Mouse (Mus musculus): Measurements from ENCODE around the gene 1110017D15Rik.
"Not testable (repeated sequence)": the region's sequence is repeated elsewhere in the genome, so short reads cannot be mapped to it uniquely, and the experiment has no call there.

1110017D15Rik gene

GRCm38 (mm10) chr4:41480254-41480653 lies 36.9 kb downstream of the 1110017D15Rik start:
- DNase-seq (ENCODE audit: low read depth, low spot score): peak; percentile 85

GRCm38 (mm10) chr4:41479456-41479804 lies 37.7 kb downstream of the 1110017D15Rik start:
- peak; percentile 62 for DNase-seq (ENCODE audit: low read depth, low spot score)

DNA sequence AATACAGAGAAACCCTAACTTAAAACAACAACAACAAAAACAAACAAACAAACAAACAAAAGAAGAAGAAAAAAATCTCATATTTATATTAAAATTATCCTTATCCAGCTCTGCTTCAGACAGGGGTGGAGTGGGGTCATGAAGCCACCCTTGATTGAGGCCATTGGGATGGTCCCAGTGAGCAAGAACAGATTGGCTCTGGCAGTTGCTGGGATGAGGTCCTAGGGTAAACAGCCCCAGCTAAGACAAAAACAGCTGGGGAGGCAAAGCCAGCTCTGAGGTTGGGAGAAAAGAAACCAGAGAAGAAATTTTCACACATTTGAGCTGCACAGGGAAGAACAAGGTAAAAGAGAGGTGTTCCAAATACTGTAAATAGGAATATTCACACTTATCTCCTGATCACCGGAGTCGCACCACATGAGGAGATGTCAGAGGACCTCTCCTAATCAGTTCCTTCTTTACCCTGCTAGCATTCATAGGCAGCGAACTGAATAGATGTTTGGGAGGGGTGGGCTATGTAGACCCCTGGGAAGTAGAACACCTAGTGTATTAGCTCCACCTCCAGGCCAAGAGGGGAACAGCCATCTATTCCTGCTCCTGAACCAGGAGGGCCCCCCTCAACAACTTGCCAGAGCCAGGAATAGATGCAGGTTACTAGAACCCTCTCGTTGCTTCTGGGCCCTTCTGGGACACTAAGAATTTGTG lies 38.2 kb downstream of the 1110017D15Rik start:
- DNase-seq (ENCODE audit: low read depth, low spot score): no peak

GRCm38 (mm10) chr4:41477648-41478160 lies 39.4 kb downstream of the 1110017D15Rik start:
- DNase-seq (ENCODE audit: low read depth, low spot score): peak; percentile 75

DNA sequence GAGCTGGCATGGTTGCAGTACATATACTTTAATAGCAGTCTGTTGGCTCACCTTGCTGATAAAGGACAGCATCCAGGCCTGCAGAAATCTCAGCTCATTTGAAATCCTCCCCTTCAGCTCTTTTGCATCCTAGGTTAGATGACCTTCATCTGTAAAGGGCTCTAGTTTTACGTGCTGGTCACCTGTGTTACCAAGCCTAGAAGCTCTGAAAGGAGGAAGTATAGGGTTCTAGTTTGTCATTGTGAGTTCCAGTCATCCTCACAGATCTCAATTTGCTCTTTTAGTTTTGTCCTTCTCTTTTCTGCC lies 45.8 kb downstream of the 1110017D15Rik start:
- no peak for DNase-seq (ENCODE audit: low read depth, low spot score)

DNA sequence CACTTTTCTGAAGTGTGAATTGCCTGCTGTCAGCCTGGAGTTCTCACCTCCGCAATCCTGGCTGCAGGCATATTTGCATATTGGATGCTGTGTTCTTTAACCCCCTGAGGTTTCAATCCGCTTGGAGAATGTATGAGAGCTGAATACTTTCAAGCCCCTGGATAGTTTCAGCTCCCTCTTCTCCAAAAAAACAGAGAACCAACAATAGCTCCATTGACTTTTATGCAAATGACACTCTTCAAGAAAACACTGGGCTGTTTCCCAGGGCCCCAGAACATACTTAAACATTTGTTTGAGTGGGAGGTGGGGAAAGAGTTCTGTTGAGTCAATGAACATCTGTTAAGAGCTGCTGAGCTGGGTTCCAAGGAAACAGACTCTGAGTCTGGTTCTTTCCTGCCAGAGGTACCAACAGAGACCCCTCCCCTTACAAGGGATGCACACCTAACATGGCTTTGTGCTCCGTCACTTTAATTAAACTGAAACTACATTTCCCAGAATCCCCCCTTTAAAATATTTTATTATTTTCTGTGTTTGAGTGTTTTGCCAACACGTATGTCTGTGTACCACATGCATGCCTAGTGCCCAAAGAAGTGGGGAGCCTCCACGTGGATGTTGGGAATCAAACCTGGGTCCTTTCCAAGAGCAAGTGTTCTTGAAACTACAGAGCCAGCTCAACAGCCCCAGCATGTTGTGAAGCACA lies 46.3 kb downstream of the 1110017D15Rik start:
- no peak for DNase-seq (ENCODE audit: low read depth, low spot score)

DNA sequence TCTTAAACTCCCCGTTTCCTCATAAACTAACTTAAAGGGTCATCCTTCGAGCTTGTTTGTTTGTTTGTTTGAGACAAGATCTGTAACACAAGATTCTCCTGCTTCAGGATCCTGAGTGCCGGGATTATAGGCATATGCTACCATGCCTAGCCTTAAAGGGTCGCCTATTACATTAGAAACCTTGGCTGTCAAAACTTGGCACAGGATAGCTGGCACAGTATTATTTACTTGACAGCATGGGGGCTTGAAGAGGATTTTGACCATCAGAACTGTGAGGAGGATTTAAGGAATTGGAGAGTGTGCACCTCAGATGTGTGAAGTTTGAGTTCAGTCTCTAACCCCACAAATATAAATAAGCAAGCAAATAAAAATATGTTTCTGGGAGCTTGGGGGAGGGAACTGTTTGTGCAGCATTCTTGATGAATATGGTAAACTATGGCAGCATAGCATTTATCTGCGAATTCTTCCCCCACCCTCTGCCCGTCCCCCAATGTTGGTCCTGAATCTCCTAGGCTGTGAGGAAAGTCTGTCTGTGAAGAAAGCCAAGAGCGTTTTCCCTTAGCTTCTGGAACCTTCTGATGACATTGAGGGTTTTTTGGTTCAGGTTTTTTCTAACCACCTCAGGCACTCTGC lies 47.0 kb downstream of the 1110017D15Rik start:
- no peak for DNase-seq (ENCODE audit: low read depth, low spot score)

DNA sequence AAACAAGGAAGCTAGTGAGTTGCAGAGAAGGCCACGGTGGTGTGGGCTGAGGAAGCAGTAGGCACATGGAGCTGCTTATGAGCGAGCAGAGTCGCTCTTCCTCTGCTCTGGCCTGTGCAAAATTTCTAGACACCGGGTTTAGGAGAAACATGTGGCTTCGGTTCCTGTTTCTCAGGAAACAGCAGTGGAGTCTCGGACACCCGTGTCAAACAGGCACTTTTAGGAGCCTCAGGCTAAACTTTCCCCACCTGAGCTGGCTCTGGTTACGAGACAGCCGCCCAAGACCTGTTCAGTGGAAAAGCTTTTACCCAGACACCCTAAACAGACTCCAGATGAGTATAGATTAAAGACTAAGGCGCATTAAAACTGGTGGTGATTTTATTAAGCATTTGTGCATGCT lies 47.9 kb downstream of the 1110017D15Rik start:
- DNase-seq (ENCODE audit: low read depth, low spot score): no peak

DNA sequence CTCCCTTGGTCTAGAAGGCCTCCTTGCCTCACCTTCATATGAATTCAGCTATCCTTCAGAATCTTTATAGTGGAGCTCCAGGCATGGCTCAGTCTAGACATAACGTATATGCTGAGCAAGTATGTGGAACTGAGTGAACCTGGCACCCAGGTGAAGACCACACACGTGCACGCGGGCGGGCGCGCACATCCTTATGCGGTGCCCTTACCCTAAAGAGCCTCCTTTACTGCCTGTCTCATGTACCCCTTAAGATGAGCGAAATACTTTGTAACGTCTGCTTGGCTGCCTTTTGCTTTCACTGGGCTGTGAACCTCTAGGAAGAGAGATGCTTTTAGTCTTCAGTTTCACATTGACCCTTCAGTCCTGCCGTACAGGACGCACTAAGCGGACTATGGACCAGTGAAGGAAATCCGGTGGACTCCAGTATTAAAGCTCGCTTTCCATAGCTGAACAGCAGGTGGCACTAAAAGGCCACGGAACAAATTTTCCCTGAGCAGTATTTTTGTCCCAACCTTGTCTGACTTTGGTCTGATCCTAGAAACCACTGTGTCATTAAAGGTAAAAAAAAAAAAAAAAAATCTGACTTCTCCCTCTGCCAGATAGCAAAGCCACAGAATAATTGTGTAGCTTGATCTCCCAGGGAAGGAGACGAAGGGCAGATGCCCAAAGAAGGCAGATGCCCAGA lies 48.6 kb downstream of the 1110017D15Rik start:
- peak; percentile 40 for DNase-seq (ENCODE audit: low read depth, low spot score)

DNA sequence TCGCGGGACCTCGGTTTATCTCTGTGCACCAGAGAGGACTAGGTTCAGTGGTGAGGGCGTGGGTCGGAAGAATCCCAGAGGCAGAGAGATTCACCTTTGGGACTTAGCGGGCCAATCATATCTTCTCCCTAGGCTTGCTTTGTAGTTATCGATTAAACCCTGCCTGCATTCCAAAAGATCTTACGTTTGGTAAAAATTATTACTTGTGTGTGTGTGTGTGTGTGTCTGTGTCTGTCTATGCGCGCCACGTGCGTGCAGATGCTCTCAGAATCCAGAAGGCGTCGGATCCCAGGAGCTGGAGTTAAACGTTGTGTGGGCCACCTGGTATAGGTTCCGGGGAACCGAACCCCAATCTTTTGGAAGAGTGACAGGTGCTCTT lies 51.9 kb downstream of the 1110017D15Rik start:
- DNase-seq (ENCODE audit: low read depth, low spot score): no peak

DNA sequence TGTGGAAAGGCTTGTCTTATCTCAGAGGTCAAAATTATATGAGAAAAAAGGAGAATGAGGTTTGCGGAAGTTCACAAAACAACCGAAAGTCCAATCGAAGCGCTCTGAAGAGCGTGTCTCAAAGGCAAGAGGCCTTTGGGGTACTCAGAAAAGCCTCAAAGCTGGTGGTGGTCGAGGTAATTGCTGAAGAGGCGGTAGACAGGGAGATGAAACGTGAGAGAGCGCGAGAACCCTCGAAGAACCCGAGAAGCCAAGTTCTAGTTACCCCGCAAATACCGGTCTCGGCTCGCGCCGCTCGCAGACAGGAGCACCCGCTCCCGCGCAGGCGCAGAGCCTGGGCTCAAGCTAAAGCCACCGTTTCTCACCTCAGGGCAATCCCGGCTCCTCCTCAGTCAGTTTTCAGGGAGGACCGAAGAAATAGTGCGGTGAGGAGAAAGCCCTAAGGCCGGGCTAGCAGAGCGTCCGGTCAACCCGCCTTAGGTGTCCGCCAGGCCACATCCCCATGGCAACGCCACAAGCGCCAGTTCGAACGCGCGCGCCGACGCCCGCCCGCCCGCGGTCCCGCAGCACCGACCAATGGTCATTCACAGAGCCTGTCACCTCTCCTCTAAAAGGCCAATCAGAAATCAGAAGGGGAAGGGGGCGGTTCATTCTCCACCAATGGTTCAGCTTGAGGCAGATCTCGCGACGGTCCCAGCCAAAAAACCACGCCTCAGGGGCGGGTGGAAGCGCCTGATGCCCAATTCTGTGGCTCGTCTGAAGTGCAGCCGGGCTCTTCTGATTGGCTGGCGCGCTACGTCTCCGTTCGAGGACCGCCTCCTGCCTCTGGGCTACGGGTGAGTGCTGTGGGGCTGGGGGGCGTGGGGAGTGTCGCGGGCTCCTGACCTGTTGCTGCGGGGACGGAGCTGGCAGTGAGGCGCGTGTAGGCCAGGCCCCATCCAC lies 52.5 kb downstream of the 1110017D15Rik start, which contains the start of the genes Kif24 and Nudt2:
TSS of gene Kif24 (minus strand) at position 543 of the 942 bp plus-strand sequence.
TSS of gene Nudt2 (plus strand) at position 807 of the 942 bp plus-strand sequence.
- peak; percentile 98 for DNase-seq (ENCODE audit: low read depth, low spot score)

- DNase-seq (ENCODE audit: low read depth, low spot score): not testable (repeated sequence)
These were observed 53.9 kb downstream of the 1110017D15Rik start for GRCm38 (mm10) chr4:41463051-41463738.

DNA sequence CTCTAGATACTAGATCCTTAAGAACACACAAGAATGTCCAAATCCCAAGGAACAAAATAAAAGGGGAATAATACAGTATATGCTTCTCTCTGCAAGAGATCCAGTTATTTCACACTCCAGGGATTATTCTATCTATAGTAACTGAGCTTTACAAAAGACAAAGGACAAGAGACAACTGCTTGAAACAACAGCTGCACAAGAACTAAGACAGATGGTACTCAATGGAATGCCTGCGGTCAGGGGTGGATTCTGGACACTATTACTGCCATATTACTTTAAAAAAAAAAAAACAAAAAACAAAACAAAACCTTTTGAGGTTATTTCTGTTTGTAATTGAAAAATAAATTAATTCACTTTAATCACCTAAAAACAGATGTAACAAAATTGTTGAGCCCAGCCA lies 56.4 kb downstream of the 1110017D15Rik start:
- no peak for DNase-seq (ENCODE audit: low read depth, low spot score)

Measured in skeletal muscle tissue, adult 2 months (tissue).